Mouse (Mus musculus) adrenal gland, adult 10 weeks (tissue): ENCODE results near the gene Zscan4f. TPM values are rescaled to one million over a fixed set of nuclear protein-coding genes. Genes with fewer than 3 reads are reported as not detected.

Source experiments
- polyA plus RNA-seq: library from polyadenylated mRNA; stranded (reverse); fragments of 350-450 nt; fragmentation: Illumina TruSeq; extraction: RNeasy Lipid Tissue Mini Kit (QIAGEN cat#74804); gene quantifications from one replicate; pipeline ENCODE4 v1.2.3, GENCODE M21; 2014; ENCODE audit warnings: low read depth, low replicate concordance

Zscan4f gene
- polyA plus RNA-seq: not detected

GRCm38 (mm10) chr7:11397615-11398014 lies at the start of gene Zscan4f:
Gene Zscan4f (plus strand): TSS chr7:11397915.

Other genes starting within 250 kb of the Zscan4f start
- gene Zscan4d, start 231.8 kb upstream of the Zscan4f start, polyA plus RNA-seq: not detected
- not detected for gene Zscan4e, start 87.2 kb upstream of the Zscan4f start, polyA plus RNA-seq
- gene Zscan4-ps2, start 116.4 kb downstream of the Zscan4f start, polyA plus RNA-seq: not detected
- not detected for gene Zscan4-ps3, start 211.4 kb downstream of the Zscan4f start, polyA plus RNA-seq